Mouse (Mus musculus): ENCODE results near the gene Gm10318. TPM values are rescaled to one million over a fixed set of nuclear protein-coding genes. Genes with fewer than 3 reads are reported as not detected.
A peak's percentile ranks its signal among the peaks of the same experiment; 100 is the strongest.

Gm10318 gene
- total and polyA plus RNA-seq, 3 experiments: not detected

DNA sequence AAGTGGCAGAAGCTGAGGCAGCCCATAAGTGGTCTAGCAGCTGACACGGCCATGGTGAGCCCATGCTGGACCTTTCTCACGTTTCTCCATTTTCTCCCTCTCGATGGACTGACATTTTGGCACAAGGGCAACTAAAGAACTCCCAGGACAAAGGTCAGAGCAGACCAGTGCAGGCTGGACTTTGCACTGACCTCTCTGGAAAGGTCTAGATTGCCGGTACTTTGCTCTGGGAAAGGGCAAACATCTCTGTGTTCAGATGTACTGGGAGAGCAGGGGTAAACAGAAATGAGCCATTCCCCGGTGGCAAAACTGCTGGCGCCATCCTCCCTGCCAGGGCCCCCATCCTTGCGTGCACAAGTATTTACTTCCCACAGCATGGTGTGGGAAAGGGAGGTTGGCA, 47.5 kb downstream of the Gm10318 start:
- no peak overlapping the region for H3K27ac ChIP-seq
- 80% methylated on average over 7 of the region's 7 CpGs for WGBS
- no peaks in the 10 kb centered on the region for H3K27me3 ChIP-seq (ENCODE audit: control insufficient read depth, insufficient read depth, low read length)
- H3K4me1 ChIP-seq (ENCODE audit: control insufficient read depth, insufficient read depth, low read length): peaks cover 1% of the 10 kb centered on the region; the same call in 1 of the 2 replicates
- no peak overlapping the region for H3K4me3 ChIP-seq
- H3K79me2 ChIP-seq (replicated peaks; ENCODE audit: control insufficient read depth, insufficient read depth, low read length): no peaks in the 10 kb centered on the region
- TF ChIP-seq EP300 (IDR thresholded peaks at IDR 0.05; ENCODE audit: insufficient read depth, low read depth, low read length): no peak
- TF ChIP-seq CTCF (IDR thresholded peaks at IDR 0.05): no peak
- TF ChIP-seq POLR2A (IDR thresholded peaks at IDR 0.05; ENCODE audit: insufficient read depth, low read depth, low read length): no peak
- no peak overlapping the region for H3K9ac ChIP-seq (ENCODE audit: low read depth, low read length)
- DNase-seq: no peak
- H3K36me3 ChIP-seq (ENCODE audit: control insufficient read depth, insufficient read depth, low read length): no peaks in the 10 kb centered on the region
- intact Hi-C loops (cut with DNase I): no loop called here

- DNase-seq: no peak
- no peak for TF ChIP-seq POLR2A (IDR thresholded peaks at IDR 0.05; ENCODE audit: insufficient read depth, low read depth, low read length)
- no peak for TF ChIP-seq CTCF (IDR thresholded peaks at IDR 0.05)
- no peak for TF ChIP-seq EP300 (IDR thresholded peaks at IDR 0.05; ENCODE audit: insufficient read depth, low read depth, low read length)
- H3K9ac ChIP-seq (ENCODE audit: low read depth, low read length): no peak overlapping the region
- intact Hi-C loops (cut with DNase I): no loop called here
- H3K79me2 ChIP-seq (replicated peaks; ENCODE audit: control insufficient read depth, insufficient read depth, low read length): no peaks in the 10 kb centered on the region
- no peak overlapping the region for H3K27ac ChIP-seq
- peaks cover 1% of the 10 kb centered on the region; the same call in 1 of the 2 replicates for H3K4me1 ChIP-seq (ENCODE audit: control insufficient read depth, insufficient read depth, low read length)
- no peaks in the 10 kb centered on the region for H3K27me3 ChIP-seq (ENCODE audit: control insufficient read depth, insufficient read depth, low read length)
- H3K36me3 ChIP-seq (ENCODE audit: control insufficient read depth, insufficient read depth, low read length): no peaks in the 10 kb centered on the region
- WGBS: 80% methylated on average over 27 of the region's 27 CpGs
- no peak overlapping the region for H3K4me3 ChIP-seq
Observed at GRCm38 (mm10) chr10:77900903-77901818, 48.5 kb downstream of the Gm10318 start.

DNA sequence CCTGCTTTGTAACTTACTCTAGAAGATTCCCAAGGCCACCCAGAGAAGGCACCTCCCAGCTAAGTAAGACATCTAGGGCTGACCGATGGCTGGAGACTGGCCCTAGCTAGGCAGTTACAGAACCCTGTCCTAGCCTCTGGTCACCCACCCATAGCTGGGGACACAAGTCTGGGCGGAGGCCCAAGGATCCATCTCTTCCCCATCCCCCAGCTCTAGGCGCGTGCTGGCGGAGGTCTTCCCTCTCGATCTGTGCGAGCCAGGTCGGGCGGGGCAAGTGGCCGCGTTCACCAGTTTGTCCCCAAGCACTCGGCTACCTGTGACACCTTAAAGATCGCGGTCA, 49.2 kb downstream of the Gm10318 start:
- 5% methylated on average over 14 of the region's 14 CpGs for WGBS
- no peaks in the 10 kb centered on the region for H3K36me3 ChIP-seq (ENCODE audit: control insufficient read depth, insufficient read depth, low read length)
- no peaks in the 10 kb centered on the region for H3K79me2 ChIP-seq (replicated peaks; ENCODE audit: control insufficient read depth, insufficient read depth, low read length)
- TF ChIP-seq POLR2A (IDR thresholded peaks at IDR 0.05; ENCODE audit: insufficient read depth, low read depth, low read length) (no peak), EP300 (IDR thresholded peaks at IDR 0.05; ENCODE audit: insufficient read depth, low read depth, low read length) (no peak), CTCF (IDR thresholded peaks at IDR 0.05) (no peak)
- DNase-seq: peak in 1 of 2 experiments; percentile 26
- H3K4me1 ChIP-seq (ENCODE audit: control insufficient read depth, insufficient read depth, low read length): peaks cover 1% of the 10 kb centered on the region; the same call in 1 of the 2 replicates
- H3K27ac ChIP-seq: no peak overlapping the region; the same call in 1 of the 2 replicates
- H3K4me3 ChIP-seq: peak overlapping the region; percentile 62
- intact Hi-C loops (cut with DNase I): no loop called here
- peak overlapping the region; percentile 43 for H3K9ac ChIP-seq (ENCODE audit: low read depth, low read length)
- no peaks in the 10 kb centered on the region for H3K27me3 ChIP-seq (ENCODE audit: control insufficient read depth, insufficient read depth, low read length)

DNA sequence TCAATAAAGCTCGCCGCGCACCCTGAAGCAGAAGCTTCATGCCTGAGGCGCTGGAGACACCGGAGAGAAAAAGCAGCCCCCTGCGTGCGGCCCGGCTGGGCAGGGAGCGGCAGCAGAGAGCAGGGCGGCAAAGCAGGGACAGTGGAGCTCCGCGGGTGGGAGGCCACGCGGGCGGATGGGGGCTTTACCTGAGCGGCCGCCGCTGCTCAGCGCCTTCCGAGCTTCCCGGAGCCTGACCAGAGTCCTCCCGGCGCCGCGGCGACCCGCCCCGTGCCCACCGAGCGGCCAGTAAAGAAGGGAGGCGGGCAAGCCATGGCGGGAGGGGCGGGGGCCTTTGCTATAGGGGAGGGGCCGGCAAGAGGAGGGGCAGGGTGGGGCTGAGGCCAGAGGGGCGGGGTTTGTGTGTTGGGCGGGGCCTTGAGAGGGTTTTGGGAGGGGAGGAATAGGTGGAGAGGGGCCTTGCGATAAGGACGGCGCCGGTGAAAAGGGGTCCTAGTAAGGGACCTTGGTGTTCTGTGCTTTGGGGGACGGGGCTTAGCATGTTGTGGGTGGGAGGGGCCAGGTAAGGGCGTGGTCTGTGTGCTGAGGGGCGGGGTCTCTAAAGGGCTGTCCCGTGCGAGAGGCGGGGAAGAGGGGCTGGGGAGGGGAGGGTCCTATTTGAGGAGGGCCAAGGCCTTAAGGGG, 49.7 kb downstream of the Gm10318 start, which contains the start of gene Lrrc3:
Gene Lrrc3 (minus strand): TSS at position 326 of the 683 bp plus-strand sequence.
- peak; percentile 38 to 46 for DNase-seq
- Histone ChIP-seq H3K4me1 (ENCODE audit: control insufficient read depth, insufficient read depth, low read length) (peaks cover 1% of the 10 kb centered on the region; the same call in 1 of the 2 replicates), H3K27me3 (ENCODE audit: control insufficient read depth, insufficient read depth, low read length) (no peaks in the 10 kb centered on the region), H3K36me3 (ENCODE audit: control insufficient read depth, insufficient read depth, low read length) (no peaks in the 10 kb centered on the region), H3K9ac (ENCODE audit: low read depth, low read length) (peak within 1 kb of the TSS; percentile 43), H3K27ac (no peak within 1 kb of the TSS; the same call in 1 of the 2 replicates), H3K79me2 (replicated peaks; ENCODE audit: control insufficient read depth, insufficient read depth, low read length) (no peaks in the 10 kb centered on the region), H3K4me3 (peak within 1 kb of the TSS; percentile 62)
- WGBS: under 1% methylated on average over 41 of the region's 46 CpGs
- intact Hi-C loops (cut with DNase I): no loop called here
- TF ChIP-seq POLR2A (IDR thresholded peaks at IDR 0.05; ENCODE audit: insufficient read depth, low read depth, low read length) (no peak), EP300 (IDR thresholded peaks at IDR 0.05; ENCODE audit: insufficient read depth, low read depth, low read length) (no peak), CTCF (IDR thresholded peaks at IDR 0.05) (peak; percentile 47)

GRCm38 (mm10) chr10:77902894-77903715, 50.4 kb downstream of the Gm10318 start:
- no peaks in the 10 kb centered on the region for H3K27me3 ChIP-seq (ENCODE audit: control insufficient read depth, insufficient read depth, low read length)
- H3K27ac ChIP-seq: no peak overlapping the region
- no peak for TF ChIP-seq EP300 (IDR thresholded peaks at IDR 0.05; ENCODE audit: insufficient read depth, low read depth, low read length)
- no peak for TF ChIP-seq CTCF (IDR thresholded peaks at IDR 0.05)
- TF ChIP-seq POLR2A (IDR thresholded peaks at IDR 0.05; ENCODE audit: insufficient read depth, low read depth, low read length): no peak
- WGBS: 6% methylated on average over 35 of the region's 35 CpGs
- peaks cover 1% of the 10 kb centered on the region; the same call in 1 of the 2 replicates for H3K4me1 ChIP-seq (ENCODE audit: control insufficient read depth, insufficient read depth, low read length)
- H3K79me2 ChIP-seq (replicated peaks; ENCODE audit: control insufficient read depth, insufficient read depth, low read length): no peaks in the 10 kb centered on the region
- peak in 1 of 2 experiments; percentile 17 for DNase-seq
- H3K36me3 ChIP-seq (ENCODE audit: control insufficient read depth, insufficient read depth, low read length): no peaks in the 10 kb centered on the region
- no peak overlapping the region for H3K9ac ChIP-seq (ENCODE audit: low read depth, low read length)
- intact Hi-C loops (cut with DNase I): no loop called here
- peak overlapping the region; percentile 36; the same call in 1 of the 2 replicates for H3K4me3 ChIP-seq

Other genes starting within 250 kb of the Gm10318 start
Only the 30 nearest of the 33 such genes appear.
- not detected for gene Tspear, start 166.3 kb upstream of the Gm10318 start, total RNA-seq (2021)
- gene Tspear, start 166.3 kb upstream of the Gm10318 start, polyA plus RNA-seq (2012; rRNA removed): not detected in 2 replicates
- not detected for gene Gm19402, start 162.1 kb upstream of the Gm10318 start, total RNA-seq (2021)
- gene Gm19402, start 162.1 kb upstream of the Gm10318 start, polyA plus RNA-seq (2012; rRNA removed): not detected in 2 replicates
- gene Gm9508, start 155.6 kb upstream of the Gm10318 start, total RNA-seq (2021): not detected
- not detected in 2 replicates for gene Gm9508, start 155.6 kb upstream of the Gm10318 start, polyA plus RNA-seq (2012; rRNA removed)
- gene Gm10272, start 146.2 kb upstream of the Gm10318 start, total RNA-seq (2021): not detected
- not detected in 2 replicates for gene Gm10272, start 146.2 kb upstream of the Gm10318 start, polyA plus RNA-seq (2012; rRNA removed)
- not detected for gene Gm10024, start 141.4 kb upstream of the Gm10318 start, total RNA-seq (2021)
- not detected in 2 replicates for gene Gm10024, start 141.4 kb upstream of the Gm10318 start, polyA plus RNA-seq (2012; rRNA removed)
- not detected for gene Gm10142, start 137.1 kb upstream of the Gm10318 start, total RNA-seq (2021)
- gene Gm10142, start 137.1 kb upstream of the Gm10318 start, polyA plus RNA-seq (2012; rRNA removed): not detected in 2 replicates
- not detected for gene Krtap12-1, start 132.3 kb upstream of the Gm10318 start, total RNA-seq (2021)
- gene Krtap12-1, start 132.3 kb upstream of the Gm10318 start, polyA plus RNA-seq (2012; rRNA removed): not detected in 2 replicates
- gene Gm10100, start 126.4 kb upstream of the Gm10318 start, total RNA-seq (2021): not detected
- gene Gm10100, start 126.4 kb upstream of the Gm10318 start, polyA plus RNA-seq (2012; rRNA removed): not detected in 2 replicates
- not detected for gene Gm18596, start 110.2 kb upstream of the Gm10318 start, total RNA-seq (2021)
- gene Gm18596, start 110.2 kb upstream of the Gm10318 start, polyA plus RNA-seq (2012; rRNA removed): not detected in 2 replicates
- not detected for gene Gm9736, start 101.5 kb upstream of the Gm10318 start, total RNA-seq (2021)
- gene Gm9736, start 101.5 kb upstream of the Gm10318 start, polyA plus RNA-seq (2012; rRNA removed): not detected in 2 replicates
- gene Gm3233, start 93.2 kb upstream of the Gm10318 start, total RNA-seq (2021): not detected
- not detected in 2 replicates for gene Gm3233, start 93.2 kb upstream of the Gm10318 start, polyA plus RNA-seq (2012; rRNA removed)
- gene Gm3238, start 81.5 kb upstream of the Gm10318 start, total RNA-seq (2021): not detected
- gene Gm3238, start 81.5 kb upstream of the Gm10318 start, polyA plus RNA-seq (2012; rRNA removed): not detected in 2 replicates
- gene Gm7138, start 75.9 kb upstream of the Gm10318 start, total RNA-seq (2021): not detected
- gene Gm7138, start 75.9 kb upstream of the Gm10318 start, polyA plus RNA-seq (2012; rRNA removed): not detected in 2 replicates
- gene Gm3250, start 70.3 kb upstream of the Gm10318 start, total RNA-seq (2021): not detected
- gene Gm3250, start 70.3 kb upstream of the Gm10318 start, polyA plus RNA-seq (2012; rRNA removed): not detected in 2 replicates
- gene Gm7137, start 64.7 kb upstream of the Gm10318 start, total RNA-seq (2021): not detected
- not detected in 2 replicates for gene Gm7137, start 64.7 kb upstream of the Gm10318 start, polyA plus RNA-seq (2012; rRNA removed)
- gene Gm9639, start 57.8 kb upstream of the Gm10318 start, total RNA-seq (2021): not detected
- not detected in 2 replicates for gene Gm9639, start 57.8 kb upstream of the Gm10318 start, polyA plus RNA-seq (2012; rRNA removed)
- gene Gm19668, start 53.7 kb upstream of the Gm10318 start, total RNA-seq (2021): not detected
- not detected in 2 replicates for gene Gm19668, start 53.7 kb upstream of the Gm10318 start, polyA plus RNA-seq (2012; rRNA removed)
- not detected for gene Gm9507, start 41.0 kb upstream of the Gm10318 start, total RNA-seq (2021)
- not detected in 2 replicates for gene Gm9507, start 41.0 kb upstream of the Gm10318 start, polyA plus RNA-seq (2012; rRNA removed)
- not detected for gene Gm2696, start 38.2 kb upstream of the Gm10318 start, total RNA-seq (2021)
- not detected in 2 replicates for gene Gm2696, start 38.2 kb upstream of the Gm10318 start, polyA plus RNA-seq (2012; rRNA removed)
- gene Krtap10-4, start 25.8 kb upstream of the Gm10318 start, total RNA-seq (2021): not detected
- not detected in 2 replicates for gene Krtap10-4, start 25.8 kb upstream of the Gm10318 start, polyA plus RNA-seq (2012; rRNA removed)
- not detected for gene Krtap10-10, start 16.9 kb upstream of the Gm10318 start, total RNA-seq (2021)
- not detected in 2 replicates for gene Krtap10-10, start 16.9 kb upstream of the Gm10318 start, polyA plus RNA-seq (2012; rRNA removed)
- not detected for gene Gm36176, start 6.1 kb upstream of the Gm10318 start, total RNA-seq (2021)
- not detected in 2 replicates for gene Gm36176, start 6.1 kb upstream of the Gm10318 start, polyA plus RNA-seq (2012; rRNA removed)
- not detected for gene Gm3285, start 9.1 kb downstream of the Gm10318 start, total RNA-seq (2021)
- not detected in 2 replicates for gene Gm3285, start 9.1 kb downstream of the Gm10318 start, polyA plus RNA-seq (2012; rRNA removed)
- under 1 TPM; 0.57 to 0.86 TPM for gene Lrrc3, start 49.7 kb downstream of the Gm10318 start, total RNA-seq (2021)
- 0.62 and 0.85 TPM in 2 replicates for gene Lrrc3, start 49.7 kb downstream of the Gm10318 start, polyA plus RNA-seq (2012; rRNA removed)
- under 1 TPM; 0.75 to 0.78 TPM for gene Trpm2, start 117.7 kb downstream of the Gm10318 start, total RNA-seq (2021)
- 0.53 and 0.55 TPM in 2 replicates for gene Trpm2, start 117.7 kb downstream of the Gm10318 start, polyA plus RNA-seq (2012; rRNA removed)
- 10 to 100 TPM in 1 of 2 experiments, 1 to 10 TPM in 1; 8.9 to 10.7 TPM for gene 1810043G02Rik, start 125.7 kb downstream of the Gm10318 start, total RNA-seq (2021)
- gene 1810043G02Rik, start 125.7 kb downstream of the Gm10318 start, polyA plus RNA-seq (2012; rRNA removed): 21.7 and 24.9 TPM in 2 replicates
- gene Pfkl, start 157.2 kb downstream of the Gm10318 start, total RNA-seq (2021): 100 to 1,000 TPM; 109 to 115 TPM
- gene Pfkl, start 157.2 kb downstream of the Gm10318 start, polyA plus RNA-seq (2012; rRNA removed): 101 and 156 TPM in 2 replicates
- under 1 TPM in 1 of 2 experiments, not detected in 1; 0.21 TPM for gene Dnmt3l, start 189.1 kb downstream of the Gm10318 start, total RNA-seq (2021)
- gene Dnmt3l, start 189.1 kb downstream of the Gm10318 start, polyA plus RNA-seq (2012; rRNA removed): 0.10 and 0.79 TPM in 2 replicates
- gene Aire, start 190.8 kb downstream of the Gm10318 start, total RNA-seq (2021): not detected
- gene Aire, start 190.8 kb downstream of the Gm10318 start, polyA plus RNA-seq (2012; rRNA removed): 0.10 TPM in 1 of 2 replicates, not detected in the other
- gene Icosl, start 216.4 kb downstream of the Gm10318 start, total RNA-seq (2021): 1 to 10 TPM; 5.8 to 7.6 TPM
- 8.4 and 9.2 TPM in 2 replicates for gene Icosl, start 216.4 kb downstream of the Gm10318 start, polyA plus RNA-seq (2012; rRNA removed)